8 mouse cellular contexts compared by ENCODE assay signal in genomic region chrX:142806126-142806525, GRCm38 (mm10).
A peak's percentile ranks its signal among the peaks of the same experiment; 100 is the strongest.
DNase-seq lines count a peak whose midpoint lies in the region; ATAC-seq and TF ChIP-seq lines count a peak whose summit lies in the region.
"Had no signal": no experiment of that assay in that cellular context is flagged by ENCODE, and none has a peak within 500 bp of the region (broad histone marks: within the 10 kb centered on the region; RNA-seq: fewer than 3 reads in every experiment).

No protein-coding gene starts in this region.

- H3K27me3 ChIP-seq in kidney, adult 2 months (replicated peaks; ENCODE audit: control insufficient read depth, insufficient read depth, low read length) = no peaks in the 10 kb centered on the region
- H3K27me3 ChIP-seq in intestine, embryonic 15.5 days (replicated peaks) = no peaks in the 10 kb centered on the region
- no peaks in the 10 kb centered on the region; the same call in 1 of the 2 replicates for H3K27me3 ChIP-seq in hindbrain, embryonic 12.5 days
- H3K27me3 ChIP-seq in forebrain, embryonic 12.5 days = peaks cover 12% of the 10 kb centered on the region; the same call in 1 of the 2 replicates
- H3K27me3 ChIP-seq: limb, embryonic 15.5 days had no signal

- H3K4me2 ChIP-seq in intestine, embryonic 15.5 days (replicated peaks) = no peak overlapping the region
- no peak overlapping the region for H3K4me2 ChIP-seq in hindbrain, embryonic 12.5 days (replicated peaks)
- no peak overlapping the region for H3K4me2 ChIP-seq in forebrain, embryonic 12.5 days
- H3K4me2 ChIP-seq: limb, embryonic 15.5 days had no signal

- DNase-seq in kidney, adult 2 months = peak; percentile 30
- no peak for DNase-seq in kidney, adult 18-20 months
- peak; percentile 9 for DNase-seq in brain, adult 2 months (ENCODE audit: low read depth, low spot score)
- peak; percentile 22 for DNase-seq in lung, postnatal 10 days

- peak; percentile 48; the same call in 1 of the 2 replicates for ATAC-seq in intestine, embryonic 15.5 days
- no peak for ATAC-seq in hindbrain, embryonic 12.5 days (ENCODE audit: low FRiP score)
- no peak for ATAC-seq in forebrain, embryonic 12.5 days (ENCODE audit: low FRiP score)

- no peaks in the 10 kb centered on the region for H3K4me1 ChIP-seq in kidney, adult 2 months (ENCODE audit: control insufficient read depth, insufficient read depth, low read length)
- H3K4me1 ChIP-seq in intestine, embryonic 15.5 days (replicated peaks) = 0 out of 2 replicates have a peak, but pooled peaks cover 5% of the 10 kb centered on the region
- no peaks in the 10 kb centered on the region for H3K4me1 ChIP-seq in hindbrain, embryonic 12.5 days
- H3K4me1 ChIP-seq in forebrain, embryonic 12.5 days = no peaks in the 10 kb centered on the region

- no peak for TF ChIP-seq CTCF in kidney, adult 2 months (conservative IDR thresholded peaks at IDR 0.05; ENCODE audit: insufficient read depth, insufficient read length, low read depth, low read length)

- no peaks in the 10 kb centered on the region for H3K36me3 ChIP-seq in kidney, adult 2 months (ENCODE audit: control insufficient read depth, insufficient read depth, low read length)
- H3K36me3 ChIP-seq in intestine, embryonic 15.5 days = no peaks in the 10 kb centered on the region
- H3K36me3 ChIP-seq in hindbrain, embryonic 12.5 days = no peaks in the 10 kb centered on the region
- no peaks in the 10 kb centered on the region for H3K36me3 ChIP-seq in forebrain, embryonic 12.5 days (replicated peaks)
- H3K36me3 ChIP-seq: limb, embryonic 15.5 days had no signal

- no peaks in the 10 kb centered on the region for H3K9me3 ChIP-seq in intestine, embryonic 15.5 days
- H3K9me3 ChIP-seq in hindbrain, embryonic 12.5 days (replicated peaks) = no peaks in the 10 kb centered on the region
- H3K9me3 ChIP-seq in forebrain, embryonic 12.5 days = no peaks in the 10 kb centered on the region
- H3K9me3 ChIP-seq: limb, embryonic 15.5 days had no signal

- H3K27ac ChIP-seq in kidney, adult 2 months (ENCODE audit: insufficient read depth, low read depth, low read length) = no peak overlapping the region
- H3K27ac ChIP-seq in intestine, embryonic 15.5 days = peak overlapping the region; percentile 27; the same call in 1 of the 2 replicates
- no peak overlapping the region for H3K27ac ChIP-seq in hindbrain, embryonic 12.5 days
- H3K27ac ChIP-seq in forebrain, embryonic 12.5 days = no peak overlapping the region
- H3K27ac ChIP-seq: limb, embryonic 15.5 days had no signal

- TF ChIP-seq POLR2A in kidney, adult 2 months (IDR thresholded peaks at IDR 0.05; ENCODE audit: low read depth, low read length) = no peak

- 41% methylated on average over 6 of the region's 6 CpGs for WGBS in kidney, adult 2 months
- WGBS in intestine, embryonic 15.5 days = 59% methylated on average over 6 of the region's 6 CpGs
- WGBS in hindbrain, embryonic 12.5 days = 75% methylated on average over 6 of the region's 6 CpGs
- WGBS in forebrain, embryonic 12.5 days = 84% methylated on average over 6 of the region's 6 CpGs

- no peak overlapping the region for H3K9ac ChIP-seq in intestine, embryonic 15.5 days
- H3K9ac ChIP-seq in hindbrain, embryonic 12.5 days = no peak overlapping the region
- H3K9ac ChIP-seq in forebrain, embryonic 12.5 days = no peak overlapping the region
- H3K9ac ChIP-seq: limb, embryonic 15.5 days had no signal

- H3K4me3 ChIP-seq in kidney, adult 2 months (ENCODE audit: insufficient read depth, low read depth, low read length) = no peak overlapping the region
- H3K4me3 ChIP-seq in intestine, embryonic 15.5 days (replicated peaks) = no peak overlapping the region
- no peak overlapping the region for H3K4me3 ChIP-seq in hindbrain, embryonic 12.5 days
- H3K4me3 ChIP-seq in forebrain, embryonic 12.5 days (replicated peaks) = no peak overlapping the region
- H3K4me3 ChIP-seq: limb, embryonic 15.5 days had no signal
